Mouse (Mus musculus) megakaryocyte progenitor cell, adult 5-6 weeks (primary cell): ENCODE measurements around the gene Fmnl1. TPM values are rescaled to one million over a fixed set of nuclear protein-coding genes. Genes with fewer than 3 reads are reported as not detected.
A peak's percentile ranks its signal among the peaks of the same experiment; 100 is the strongest.

Experiments
- ATAC-seq: replicated peaks from 2 replicates; pipeline ENCODE4 v1.8.0; 2016; ENCODE audit warnings: mild to moderate bottlenecking, moderate TSS enrichment, inconsistent platforms; ENCODE audit not compliant: poor library complexity
- total RNA-seq, 2 experiments: library from RNA; stranded (forward) in 1 of 2; stranded (reverse) in 1 of 2; fragments of 157-497, 149-512 nt in 1 of 2; fragments of 200-1000 nt in 1 of 2; gene quantifications; 2 replicates each; pipeline versions ENCODE4 v1.2.3 to v1.2.4; 2015 to 2017

Fmnl1 gene
- total RNA-seq, 2 experiments from 2014 or later = 36.5 to 74.3 TPM

DNA sequence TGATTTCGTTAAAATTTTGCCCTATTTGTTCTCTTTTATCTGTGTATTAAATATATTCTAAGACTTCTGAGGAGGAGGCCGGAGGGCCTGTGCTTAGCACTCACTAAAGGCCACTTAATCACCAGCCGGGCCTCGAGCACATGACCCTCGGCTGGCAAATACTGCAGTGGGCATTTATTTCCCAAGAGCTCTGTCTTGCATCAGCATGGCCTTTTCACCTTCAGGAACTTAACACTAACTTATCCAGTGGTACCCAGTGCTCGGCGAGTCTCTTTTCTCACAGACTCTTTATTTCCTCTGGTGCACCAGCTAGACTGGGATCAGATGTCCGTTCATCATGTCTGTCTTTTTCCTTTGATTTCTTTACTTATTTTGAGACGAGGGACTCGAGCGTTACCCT, 10.2 kb upstream of the Fmnl1 start:
- no peak for ATAC-seq

DNA sequence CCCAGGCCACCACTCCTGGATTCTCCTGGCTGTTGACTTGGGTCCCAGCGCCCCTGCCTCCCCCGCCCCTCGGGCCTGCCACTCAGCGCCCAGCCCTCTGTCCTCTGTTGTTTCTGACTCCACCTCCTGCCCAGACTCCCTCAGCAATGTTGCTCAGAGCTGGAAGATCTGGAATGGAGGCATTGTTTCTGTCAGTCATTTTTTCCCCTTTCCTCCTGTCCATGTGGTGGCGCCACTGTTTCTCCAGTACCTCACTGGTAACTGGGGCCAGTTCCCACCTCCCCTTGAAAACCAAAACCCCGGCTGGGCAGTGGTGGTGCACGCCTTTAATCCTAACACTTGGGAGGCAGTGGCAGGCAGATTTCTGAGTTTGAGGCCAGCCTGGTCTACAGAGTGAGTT, 9.5 kb upstream of the Fmnl1 start:
- 0 out of 2 replicates have a peak, but pooled peaks have one; percentile 22 for ATAC-seq

DNA sequence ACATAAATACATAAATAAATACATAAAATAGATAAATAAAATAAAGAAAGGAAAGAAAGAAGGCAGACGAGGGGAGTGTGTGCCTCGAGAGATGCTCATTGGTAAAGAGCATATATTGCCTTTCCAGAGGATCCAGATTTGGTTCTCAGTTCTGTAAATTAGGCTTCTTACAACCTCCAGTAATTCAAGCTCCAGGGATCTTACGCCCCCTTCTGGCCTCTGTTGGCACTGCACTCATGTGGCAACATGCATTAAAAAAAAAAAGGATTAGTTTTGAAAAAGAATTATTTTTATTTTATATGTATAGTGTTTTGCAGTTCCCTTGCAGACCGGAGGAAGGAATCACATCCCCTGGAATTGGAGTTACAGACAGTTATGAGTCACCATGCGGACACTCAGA, 8.8 kb upstream of the Fmnl1 start:
- no peak for ATAC-seq

DNA sequence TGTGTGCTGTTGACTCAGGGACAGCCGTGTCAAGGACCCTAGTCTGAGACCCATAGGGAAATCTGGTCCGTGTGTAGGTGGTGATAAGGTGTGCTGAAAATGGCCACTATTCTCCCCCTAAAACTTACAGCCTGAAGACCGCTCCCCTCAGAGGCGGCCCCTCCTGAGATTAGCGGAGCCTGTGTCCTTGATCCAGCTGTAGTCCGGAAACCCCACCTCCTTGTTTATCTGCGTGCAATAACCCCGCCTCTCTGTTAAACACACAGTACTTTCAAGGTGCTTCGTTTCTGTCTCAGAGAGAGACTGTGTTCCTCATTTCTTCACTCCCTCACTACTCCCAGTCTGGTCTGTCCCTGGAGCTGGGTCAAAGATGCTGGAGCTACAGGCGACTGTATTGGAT, 6.5 kb upstream of the Fmnl1 start:
- ATAC-seq = peak; percentile 56

DNA sequence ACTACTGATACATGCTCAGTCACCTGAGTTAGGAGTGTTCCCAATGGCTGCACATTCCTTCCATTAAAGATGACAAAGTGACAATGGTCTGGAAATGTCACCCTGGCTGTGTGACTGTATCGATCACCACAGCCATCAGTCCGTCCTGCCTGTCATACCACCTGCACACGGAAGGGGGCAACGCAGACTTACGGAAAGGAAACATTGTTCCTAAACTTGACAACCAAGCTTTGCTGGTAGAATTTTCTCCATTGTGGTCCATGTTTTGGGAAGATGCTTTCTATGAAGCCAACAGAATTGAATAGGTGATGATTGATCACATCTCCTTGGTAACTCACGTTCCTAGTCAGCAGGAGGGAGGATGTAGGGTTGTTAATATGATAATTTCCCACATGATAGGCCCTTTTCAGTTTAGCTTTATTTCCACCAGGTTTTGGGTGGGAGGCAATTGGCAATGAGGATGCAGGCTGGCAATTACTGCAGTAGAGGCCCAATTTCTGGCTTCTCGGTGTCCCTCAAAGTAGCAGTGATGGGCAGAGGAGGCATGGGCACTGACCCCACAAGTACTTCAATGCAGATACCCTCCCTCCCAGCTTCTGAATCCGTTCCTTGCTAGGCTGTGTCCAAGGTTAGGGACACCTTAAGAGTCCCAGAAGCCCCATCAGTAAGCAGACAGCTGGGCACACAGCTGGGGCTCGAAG, 2.1 kb upstream of the Fmnl1 start:
- peak; percentile 70 for ATAC-seq

DNA sequence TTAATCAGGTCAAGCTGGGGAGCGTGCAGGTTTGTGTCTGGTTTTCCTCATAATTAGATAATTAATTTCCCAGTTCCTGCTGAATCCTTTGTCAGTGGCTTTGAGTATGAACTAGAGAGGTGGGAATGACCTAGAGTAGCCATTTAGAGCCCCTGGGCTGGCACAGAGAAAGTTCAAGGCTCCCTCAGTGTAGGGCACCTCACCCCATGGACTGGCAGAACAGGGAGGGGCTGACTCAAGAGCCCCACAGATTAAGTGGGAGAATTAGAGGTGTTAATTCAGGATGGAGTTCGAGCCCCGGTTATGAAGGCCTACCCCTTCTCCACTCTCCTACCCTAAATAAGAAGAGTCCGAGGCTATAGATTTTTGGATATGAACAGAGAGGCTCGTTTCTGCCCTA, 1.2 kb upstream of the Fmnl1 start:
- no peak for ATAC-seq

DNA sequence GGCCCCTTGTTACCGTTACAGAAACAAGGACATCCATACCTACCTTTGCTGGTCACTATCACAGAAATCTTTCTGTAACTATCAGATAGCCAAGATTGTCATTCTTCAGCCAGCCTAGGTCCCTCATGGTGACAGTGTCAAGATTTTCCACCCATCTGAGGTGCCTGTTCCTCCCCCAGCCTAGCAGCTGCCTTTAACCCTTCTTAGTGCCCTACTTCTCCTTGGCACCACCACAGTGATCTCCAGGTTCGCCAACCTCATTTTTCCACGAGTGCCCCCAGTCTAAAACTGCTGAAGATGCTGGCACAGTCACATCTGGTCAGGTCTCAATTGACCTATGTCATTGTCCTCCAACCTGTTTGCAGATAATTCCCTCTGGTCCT, 805 bp upstream of the Fmnl1 start:
- ATAC-seq = no peak

DNA sequence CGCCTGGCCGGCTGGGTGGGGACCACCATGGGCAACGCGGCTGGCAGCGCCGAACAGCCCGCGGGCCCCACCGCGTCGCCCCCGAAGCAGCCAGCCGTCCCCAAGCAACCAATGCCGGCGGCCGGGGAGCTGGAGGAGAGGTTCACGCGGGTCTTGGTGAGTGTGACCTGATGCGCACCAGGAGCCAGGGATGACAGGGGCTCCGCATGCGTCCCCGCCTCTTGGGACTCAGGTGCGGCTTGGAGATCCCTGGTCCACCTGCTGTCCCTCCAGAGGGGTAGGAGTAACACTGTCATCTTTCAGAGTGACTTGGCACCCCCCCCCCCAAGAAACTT, 346 bp downstream of the Fmnl1 start:
- ATAC-seq = no peak

DNA sequence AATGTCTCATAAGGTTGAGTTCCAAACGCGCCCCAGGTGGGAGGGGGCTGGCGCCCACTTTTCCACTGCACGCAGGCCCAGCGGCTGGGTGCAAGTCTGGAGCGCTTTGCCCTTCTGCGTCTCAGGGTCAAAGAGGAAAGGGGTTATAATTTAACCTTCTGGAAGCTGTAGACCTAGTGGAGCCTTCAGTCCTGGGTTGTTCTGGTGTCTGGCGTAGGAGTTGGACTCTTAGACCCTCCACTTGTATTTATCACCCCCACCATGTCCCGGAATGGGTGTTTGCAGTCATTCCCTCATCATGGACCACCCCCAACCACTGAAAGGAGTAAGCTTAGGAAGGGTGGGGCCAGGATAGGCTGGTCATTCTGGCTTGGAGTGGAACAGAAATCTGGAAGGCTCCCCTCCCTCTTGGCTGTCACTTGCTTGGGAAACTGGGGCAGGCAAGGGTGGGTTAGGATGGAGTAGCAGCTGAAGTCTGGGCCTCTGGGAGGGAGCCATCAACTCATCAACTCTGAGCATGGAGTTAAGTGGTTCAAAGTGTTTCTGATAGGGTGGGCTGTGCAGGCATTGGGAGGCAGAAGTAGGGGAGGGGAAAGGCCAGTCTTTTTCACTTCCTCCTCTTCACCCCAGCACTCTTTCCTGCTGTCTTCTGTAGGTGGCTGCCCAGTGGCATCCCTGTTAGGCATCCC, 940 bp downstream of the Fmnl1 start:
- ATAC-seq = no peak

DNA sequence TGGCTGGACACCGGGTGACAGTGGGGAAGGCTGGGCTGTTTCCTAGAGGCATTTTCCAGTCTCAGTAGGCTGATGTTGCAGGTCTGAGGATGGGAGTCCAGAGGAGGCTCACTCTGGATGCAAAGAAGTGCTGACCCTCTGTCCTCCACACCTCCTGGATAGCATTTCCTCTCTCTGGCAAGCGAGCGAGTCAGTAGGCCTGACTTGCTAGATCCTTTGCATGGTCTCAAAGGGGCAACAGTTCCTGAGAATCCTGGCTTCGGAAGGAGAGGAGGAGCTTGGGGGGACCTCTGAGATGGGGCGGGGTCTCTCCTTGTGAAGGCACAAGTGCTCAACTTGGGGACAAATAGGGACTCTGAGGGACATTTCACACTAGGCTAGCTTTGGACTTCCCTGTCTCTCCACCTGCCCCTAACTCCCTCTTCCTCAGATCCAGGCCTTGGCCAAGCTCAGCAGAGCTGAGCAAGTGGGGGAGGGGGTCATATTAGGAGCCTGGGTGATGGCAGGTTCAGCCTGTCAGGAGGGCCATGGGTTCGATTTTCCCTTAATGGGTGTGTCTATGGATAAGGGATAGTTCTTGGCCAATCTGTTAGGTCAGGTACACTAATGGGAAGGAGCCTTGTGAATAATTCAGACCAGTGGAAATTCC, 1.6 kb downstream of the Fmnl1 start:
- no peak for ATAC-seq

DNA sequence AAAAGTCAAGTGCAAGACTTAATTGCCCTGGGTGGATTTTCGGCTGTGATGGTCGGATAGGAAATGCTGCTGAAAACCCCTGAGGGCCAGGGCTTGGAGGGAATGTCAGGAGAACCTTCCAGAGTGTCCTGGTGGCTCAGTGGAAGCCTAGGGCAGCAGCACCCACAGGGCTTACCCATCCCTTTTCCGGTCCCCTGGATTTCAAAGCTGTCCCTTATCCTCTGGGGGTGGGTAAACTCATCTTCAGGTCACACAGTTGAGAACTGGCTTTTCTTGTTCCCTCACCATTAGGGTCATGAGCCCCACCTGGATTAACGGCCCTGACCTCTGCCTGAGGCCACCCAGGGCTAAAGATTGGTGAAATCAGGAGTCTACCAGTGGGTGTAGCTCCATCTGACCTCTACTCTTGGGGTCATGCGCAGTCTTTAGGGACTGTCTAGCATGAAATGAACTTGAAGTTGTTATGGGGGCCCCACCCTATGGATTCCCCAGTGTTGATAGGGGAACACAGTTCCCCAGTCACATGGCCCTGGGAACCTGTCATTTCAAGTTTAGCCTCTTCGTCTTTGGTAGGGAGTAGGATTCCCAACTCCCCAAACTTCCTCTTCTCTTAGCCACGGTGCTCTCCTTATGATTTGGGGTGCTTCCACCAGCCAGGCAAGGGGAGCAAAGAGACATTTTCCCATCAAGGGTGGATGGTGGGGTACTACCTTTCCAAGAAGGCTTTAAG, 2.3 kb downstream of the Fmnl1 start:
- ATAC-seq = no peak

DNA sequence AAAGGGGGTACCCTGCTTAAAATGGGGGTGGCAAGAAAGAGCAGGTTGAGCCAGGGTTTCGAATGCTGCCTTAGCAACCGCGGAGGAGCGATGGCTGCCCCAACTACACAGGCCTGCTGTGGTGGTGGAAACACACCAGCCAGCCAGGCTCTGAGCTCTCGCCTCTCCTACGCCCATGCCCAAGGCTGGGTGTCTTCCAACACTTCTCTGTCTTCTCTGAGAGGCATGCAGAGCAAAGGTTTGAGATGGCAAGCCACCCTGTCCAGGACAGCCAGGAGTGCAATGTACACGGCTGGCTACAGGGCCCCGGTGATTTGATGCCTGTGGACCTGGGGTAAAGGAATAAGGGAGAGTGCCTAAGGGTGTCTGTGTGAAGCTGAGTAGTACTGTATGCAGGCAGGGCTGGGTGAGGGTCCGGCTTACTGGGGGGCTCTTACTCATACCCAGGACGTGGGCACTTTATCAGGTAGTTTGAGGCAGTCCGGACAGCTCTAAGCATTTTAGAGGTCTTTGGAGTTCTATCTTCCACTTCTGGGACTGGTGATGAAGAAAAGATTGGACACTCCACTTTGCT, 3.0 kb downstream of the Fmnl1 start:
- ATAC-seq = no peak

DNA sequence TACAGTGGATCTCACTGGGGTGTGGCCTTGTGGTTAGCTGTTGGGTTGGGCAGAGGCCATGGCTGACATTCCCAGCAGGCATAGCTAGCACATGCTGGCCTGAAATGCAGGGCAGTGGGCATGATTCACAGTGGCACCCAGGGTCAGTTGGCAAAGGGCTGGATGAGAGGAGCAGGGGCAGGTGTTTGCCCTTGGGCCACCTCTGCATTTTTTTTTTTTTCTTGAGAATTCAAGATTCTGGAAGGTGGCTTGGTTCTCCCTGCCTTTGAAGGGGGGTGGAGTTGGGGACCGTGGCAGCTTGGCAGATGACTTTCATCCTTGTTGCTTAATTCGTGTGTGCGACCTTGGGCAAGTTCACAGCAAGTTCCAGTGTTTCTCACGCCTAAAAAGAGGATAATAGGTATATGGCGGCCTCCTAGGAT, 3.5 kb downstream of the Fmnl1 start:
- ATAC-seq = no peak

DNA sequence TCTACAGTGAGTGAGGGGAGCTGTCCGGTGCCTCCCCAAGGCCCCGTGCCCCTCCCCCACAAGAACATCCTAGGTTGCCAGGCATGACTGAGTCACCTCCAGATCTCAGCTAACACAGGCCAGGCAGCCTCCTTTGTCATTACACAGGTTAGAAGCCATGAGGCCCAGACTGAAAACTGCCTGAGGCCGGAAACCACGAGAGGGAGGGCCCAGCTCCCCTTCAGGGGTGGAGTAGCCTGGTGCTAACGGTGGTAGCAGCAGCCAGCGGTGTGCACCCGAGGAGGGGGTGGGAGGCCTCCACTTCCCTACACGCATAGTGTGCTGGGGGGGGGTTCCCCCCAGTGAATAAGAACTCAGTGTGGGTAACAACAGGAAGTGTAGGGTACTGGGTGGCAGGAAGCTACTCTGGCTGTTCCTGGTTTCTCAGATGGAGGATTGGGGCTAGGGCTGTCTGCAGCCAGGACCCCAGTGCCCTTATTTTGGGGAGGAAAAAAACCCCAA, 4.0 kb downstream of the Fmnl1 start:
- ATAC-seq = peak; percentile 71

DNA sequence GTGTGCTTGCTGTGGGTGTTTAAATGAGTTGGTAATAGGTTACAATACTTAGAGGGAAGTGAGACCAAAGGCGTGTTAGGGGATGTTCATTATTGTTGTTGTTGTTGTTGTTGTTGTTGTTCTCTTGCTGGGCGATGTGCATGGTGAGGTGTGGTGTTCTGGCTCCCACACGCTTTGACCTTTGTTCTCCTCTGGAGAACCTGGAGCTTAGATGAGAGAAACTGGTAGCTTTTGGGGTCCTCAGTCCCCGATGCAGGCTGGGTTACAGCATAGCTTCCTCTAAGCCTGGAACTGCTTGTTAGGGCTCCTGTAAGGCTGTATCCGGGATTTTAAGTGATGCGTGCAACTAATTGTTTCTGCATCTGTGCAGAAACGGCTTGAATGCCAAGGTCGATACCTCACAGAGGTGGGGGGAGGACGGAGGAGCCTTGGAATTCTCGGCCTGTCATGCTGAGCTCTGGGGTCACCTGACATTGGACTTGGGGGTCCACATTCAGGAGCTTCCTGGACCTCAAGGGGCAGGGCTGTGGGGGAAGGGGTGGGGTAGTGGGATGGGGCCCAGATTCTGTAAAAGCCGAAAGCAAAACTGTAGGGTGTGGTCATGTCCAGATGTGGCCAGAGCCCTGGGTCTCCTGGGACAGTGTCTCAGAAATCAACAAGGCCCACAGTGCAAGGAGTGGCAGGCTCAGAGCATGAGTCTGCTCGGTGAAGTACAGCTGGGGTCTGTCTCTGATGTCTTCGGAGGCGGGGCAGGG, 5.0 kb downstream of the Fmnl1 start:
- ATAC-seq = no peak

DNA sequence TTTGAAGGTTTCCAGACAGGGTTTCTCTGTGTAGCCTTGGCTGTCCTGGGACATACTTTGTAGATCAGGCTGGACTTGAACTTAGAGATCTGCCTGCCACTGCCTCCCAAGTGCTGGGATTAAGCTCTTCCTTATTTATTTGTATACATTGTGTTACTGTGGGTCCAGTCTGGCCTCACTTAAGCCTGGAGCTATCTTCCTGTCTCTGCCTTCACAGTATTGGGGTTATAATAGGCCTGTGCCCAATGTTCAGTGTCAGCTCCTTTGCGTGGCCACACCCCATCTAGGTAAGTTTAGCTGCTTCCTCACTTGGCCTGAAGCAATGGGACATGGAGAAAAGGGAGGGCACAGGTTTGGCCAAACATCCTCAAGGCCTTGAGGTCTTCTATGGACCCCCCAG, 5.6 kb downstream of the Fmnl1 start:
- no peak for ATAC-seq

DNA sequence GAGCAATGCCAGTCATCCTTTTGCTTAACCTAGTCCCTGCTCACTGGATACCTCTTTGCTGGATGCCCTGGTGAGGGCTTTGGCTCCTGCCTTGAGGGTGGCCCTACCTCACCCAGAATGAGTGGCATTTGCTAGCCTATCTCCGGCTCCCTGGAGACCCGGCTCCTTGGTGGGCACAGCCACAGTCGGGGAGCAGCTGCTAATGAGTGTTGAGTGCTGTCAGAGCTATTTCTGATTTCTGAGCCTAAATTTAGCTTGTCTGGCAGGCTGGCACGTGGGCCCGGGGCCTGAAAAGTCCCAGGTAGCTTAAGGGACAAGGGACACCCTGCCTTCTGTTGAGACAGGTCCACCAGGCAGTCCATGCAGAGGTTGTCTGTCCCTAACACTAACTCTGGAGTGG, 6.3 kb downstream of the Fmnl1 start:
- no peak for ATAC-seq

DNA sequence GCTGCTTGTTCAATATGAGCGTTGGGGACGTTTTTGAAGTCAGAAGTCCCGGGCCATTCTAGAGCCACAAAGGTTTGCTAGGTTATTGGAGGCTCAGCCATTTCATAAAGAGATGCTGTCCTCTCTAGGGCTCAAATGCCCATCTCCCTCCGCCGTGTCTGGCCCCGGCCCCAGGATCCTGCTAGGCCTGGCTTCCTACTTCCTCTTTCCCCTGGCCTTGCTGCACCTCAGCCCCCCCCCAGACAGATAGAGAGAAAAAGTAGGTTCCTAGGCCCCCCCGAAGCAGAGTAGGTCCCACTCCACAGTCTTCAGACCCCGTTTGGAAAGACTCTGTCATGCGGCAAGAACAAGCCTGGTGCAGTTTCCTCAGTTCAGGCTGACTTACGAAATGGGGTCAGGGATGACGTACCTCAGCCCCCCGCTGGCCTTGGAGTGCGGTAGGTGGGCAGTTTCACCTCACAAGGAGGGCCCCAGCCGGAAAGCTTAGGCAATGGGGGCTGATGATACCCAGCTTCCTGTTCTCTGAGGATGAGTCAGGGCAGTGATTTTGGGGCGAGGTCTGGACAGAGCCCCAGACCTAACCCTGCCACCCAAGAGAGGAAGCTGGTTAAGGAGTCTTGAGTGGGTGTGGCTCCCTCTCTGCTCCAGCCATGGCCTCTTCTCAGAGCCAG, 7.0 kb downstream of the Fmnl1 start:
- ATAC-seq = peak; percentile 71

DNA sequence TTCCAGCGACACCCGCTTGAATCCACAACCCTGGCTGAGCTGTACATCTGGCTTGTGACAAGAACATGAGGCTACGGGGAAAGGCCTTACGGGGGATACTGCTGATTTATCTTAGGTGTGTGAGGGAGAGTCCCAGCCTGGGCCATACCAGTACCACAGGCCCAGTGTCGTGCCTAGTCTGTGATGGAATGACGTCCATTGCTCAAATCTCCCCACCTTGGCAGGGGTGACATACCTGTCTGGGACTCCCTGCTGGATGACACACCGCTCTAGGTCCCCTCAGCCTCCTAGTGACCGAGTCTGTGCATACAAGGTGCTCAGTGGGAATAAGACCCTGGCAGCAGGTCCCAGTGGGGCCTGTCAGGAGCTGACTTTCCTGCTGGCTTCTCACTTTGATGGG, 7.8 kb downstream of the Fmnl1 start:
- no peak for ATAC-seq

DNA sequence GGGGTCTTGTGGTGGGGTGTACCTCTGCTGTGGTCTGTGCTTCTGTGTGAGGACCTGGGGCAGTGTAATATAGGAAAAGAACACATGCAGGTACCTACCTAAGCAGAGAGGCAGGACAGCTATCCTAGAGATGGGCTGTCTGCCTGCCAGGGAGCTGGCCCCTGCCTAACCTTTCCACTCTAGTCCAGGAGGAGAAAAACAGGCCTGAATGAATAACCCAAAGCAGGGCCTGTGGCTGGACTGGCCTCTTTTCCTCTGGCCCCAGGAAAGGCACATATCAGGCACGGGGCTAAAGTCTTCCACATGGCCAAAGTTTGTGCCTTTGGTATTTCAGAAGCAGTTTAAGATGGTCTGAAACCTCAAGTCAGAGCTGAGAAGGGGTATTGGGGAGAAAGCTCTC, 9.5 kb downstream of the Fmnl1 start:
- ATAC-seq = no peak
